Mouse (Mus musculus): Measurements from ENCODE around the gene Rhbdd3. TPM values are rescaled to one million over a fixed set of nuclear protein-coding genes. Genes with fewer than 3 reads are reported as not detected.

The Rhbdd3 gene
- polyA plus RNA-seq, 1 experiment = 232 TPM

DNA sequence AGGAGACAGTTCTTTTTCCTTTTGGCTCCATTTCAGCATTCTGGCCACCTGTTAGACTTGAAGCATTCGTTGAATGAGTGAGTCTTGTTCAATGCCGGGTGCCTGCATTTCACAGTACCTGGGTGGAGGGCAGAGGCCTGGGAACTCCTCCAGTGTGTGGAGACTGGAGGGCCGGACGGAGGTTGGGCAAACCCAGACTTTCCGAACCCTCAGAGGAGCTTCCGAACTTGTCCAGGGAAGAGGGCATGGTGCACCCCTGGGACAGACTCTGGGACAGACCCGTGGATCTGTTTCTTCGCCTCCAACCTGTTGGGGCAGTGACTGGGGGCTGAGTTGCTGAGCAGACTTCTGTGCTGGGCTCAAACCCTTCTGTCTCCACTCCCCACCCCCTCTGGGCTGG, 41.7 kb upstream of the Rhbdd3 start:
- Histone ChIP-seq H3K27me3 (ENCODE audit: control insufficient read depth, insufficient read depth, low read length) (no peaks in the 10 kb centered on the region), H3K4me1 (ENCODE audit: control insufficient read depth, insufficient read depth, low read length) (peaks cover 41% of the 10 kb centered on the region), H3K27ac (ENCODE audit: control insufficient read depth, insufficient read depth, low read depth, low read length) (no peak overlapping the region), H3K36me3 (ENCODE audit: control insufficient read depth, insufficient read depth, low read length) (no peaks in the 10 kb centered on the region), H3K4me3 (ENCODE audit: control insufficient read depth, low read depth, low read length) (no peak overlapping the region)
- no peak for TF ChIP-seq CTCF (IDR thresholded peaks at IDR 0.05; ENCODE audit: control insufficient read depth, insufficient read depth, insufficient replicate concordance, low read depth, low read length)
- TF ChIP-seq POLR2A (IDR thresholded peaks at IDR 0.05; ENCODE audit: control insufficient read depth, low read depth, low read length) = no peak

GRCm38 (mm10) chr11:5057541-5057855, 41.2 kb upstream of the Rhbdd3 start:
- Histone ChIP-seq H3K36me3 (ENCODE audit: control insufficient read depth, insufficient read depth, low read length) (no peaks in the 10 kb centered on the region), H3K4me1 (ENCODE audit: control insufficient read depth, insufficient read depth, low read length) (peaks cover 45% of the 10 kb centered on the region), H3K27ac (ENCODE audit: control insufficient read depth, insufficient read depth, low read depth, low read length) (no peak overlapping the region), H3K4me3 (ENCODE audit: control insufficient read depth, low read depth, low read length) (peak overlapping the region; percentile 75), H3K27me3 (ENCODE audit: control insufficient read depth, insufficient read depth, low read length) (no peaks in the 10 kb centered on the region)
- TF ChIP-seq POLR2A (IDR thresholded peaks at IDR 0.05; ENCODE audit: control insufficient read depth, low read depth, low read length) (no peak), CTCF (IDR thresholded peaks at IDR 0.05; ENCODE audit: control insufficient read depth, insufficient read depth, insufficient replicate concordance, low read depth, low read length) (no peak)

- H3K4me1 ChIP-seq (ENCODE audit: control insufficient read depth, insufficient read depth, low read length) = peaks cover 51% of the 10 kb centered on the region
- 0 out of 2 replicates have a peak, but pooled peaks have one; percentile 37 for TF ChIP-seq POLR2A (IDR thresholded peaks at IDR 0.05; ENCODE audit: control insufficient read depth, low read depth, low read length)
- TF ChIP-seq CTCF (IDR thresholded peaks at IDR 0.05; ENCODE audit: control insufficient read depth, insufficient read depth, insufficient replicate concordance, low read depth, low read length) = no peak
- peak within 1 kb of the TSS; percentile 10; the same call in 1 of the 2 replicates for H3K27ac ChIP-seq (ENCODE audit: control insufficient read depth, insufficient read depth, low read depth, low read length)
These were observed 40.7 kb upstream of the Rhbdd3 start, which contains the start of gene Rasl10a for GRCm38 (mm10) chr11:5057856-5058641. TSS of gene Rasl10a (plus strand) at chr11:5058128.

GRCm38 (mm10) chr11:5058783-5059182, 39.9 kb upstream of the Rhbdd3 start:
- Histone ChIP-seq H3K27ac (ENCODE audit: control insufficient read depth, insufficient read depth, low read depth, low read length) (no peak overlapping the region), H3K36me3 (ENCODE audit: control insufficient read depth, insufficient read depth, low read length) (no peaks in the 10 kb centered on the region), H3K4me3 (ENCODE audit: control insufficient read depth, low read depth, low read length) (peak overlapping the region; percentile 37), H3K4me1 (ENCODE audit: control insufficient read depth, insufficient read depth, low read length) (peaks cover 54% of the 10 kb centered on the region), H3K27me3 (ENCODE audit: control insufficient read depth, insufficient read depth, low read length) (no peaks in the 10 kb centered on the region)
- TF ChIP-seq POLR2A (IDR thresholded peaks at IDR 0.05; ENCODE audit: control insufficient read depth, low read depth, low read length) (no peak), CTCF (IDR thresholded peaks at IDR 0.05; ENCODE audit: control insufficient read depth, insufficient read depth, insufficient replicate concordance, low read depth, low read length) (no peak)

More at GRCm38 (mm10) chr11:5057856-5058641, 40.7 kb upstream of the Rhbdd3 start, which contains the start of gene Rasl10a:
- Histone ChIP-seq H3K36me3 (ENCODE audit: control insufficient read depth, insufficient read depth, low read length) (no peaks in the 10 kb centered on the region), H3K4me3 (ENCODE audit: control insufficient read depth, low read depth, low read length) (peak within 1 kb of the TSS; percentile 75), H3K27me3 (ENCODE audit: control insufficient read depth, insufficient read depth, low read length) (no peaks in the 10 kb centered on the region)

DNA sequence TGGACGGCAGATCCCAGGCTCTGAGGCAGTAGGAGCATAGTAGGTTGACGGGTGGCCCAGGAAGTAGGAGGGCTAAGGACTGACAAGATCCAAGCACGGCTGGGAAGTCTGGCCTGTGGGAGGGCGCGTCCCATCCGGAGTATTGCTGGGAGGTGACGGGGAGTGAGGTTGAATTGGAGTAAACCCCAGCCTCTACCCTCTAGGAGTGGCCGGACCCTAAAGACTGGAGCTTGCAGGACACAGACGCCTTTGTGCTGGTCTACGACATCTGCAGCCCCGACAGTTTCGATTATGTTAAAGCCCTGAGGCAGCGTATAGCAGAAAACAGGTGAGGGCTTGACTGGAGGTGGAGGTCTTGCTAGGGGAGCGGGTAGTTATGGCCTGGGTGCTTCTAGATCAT, 39.5 kb upstream of the Rhbdd3 start:
- TF ChIP-seq POLR2A (IDR thresholded peaks at IDR 0.05; ENCODE audit: control insufficient read depth, low read depth, low read length) (peak; percentile 53), CTCF (IDR thresholded peaks at IDR 0.05; ENCODE audit: control insufficient read depth, insufficient read depth, insufficient replicate concordance, low read depth, low read length) (0 out of 2 replicates have a peak, but pooled peaks have one; percentile 14)
- peaks cover 56% of the 10 kb centered on the region for H3K4me1 ChIP-seq (ENCODE audit: control insufficient read depth, insufficient read depth, low read length)
- H3K27me3 ChIP-seq (ENCODE audit: control insufficient read depth, insufficient read depth, low read length) = no peaks in the 10 kb centered on the region

DNA sequence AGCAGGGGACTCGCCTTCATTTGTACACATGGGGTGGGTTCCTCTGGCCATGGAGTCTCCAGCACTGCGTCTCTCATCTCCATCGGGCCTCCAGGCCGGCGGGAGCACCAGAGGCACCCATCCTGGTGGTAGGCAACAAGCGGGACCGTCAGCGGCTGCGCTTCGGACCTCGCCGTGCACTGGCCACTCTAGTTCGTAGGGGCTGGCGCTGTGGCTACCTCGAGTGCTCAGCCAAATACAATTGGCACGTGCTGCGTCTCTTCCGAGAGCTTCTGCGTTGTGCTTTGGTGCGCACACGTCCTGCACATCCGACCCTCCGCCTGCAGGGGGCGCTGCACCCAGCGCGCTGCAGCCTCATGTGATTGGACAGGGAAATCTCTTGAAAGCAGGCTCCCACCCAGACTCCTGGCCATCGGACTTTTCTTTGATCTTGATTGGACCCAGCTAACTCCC, 39.0 kb upstream of the Rhbdd3 start:
- Histone ChIP-seq H3K4me1 (ENCODE audit: control insufficient read depth, insufficient read depth, low read length) (peaks cover 59% of the 10 kb centered on the region), H3K27me3 (ENCODE audit: control insufficient read depth, insufficient read depth, low read length) (no peaks in the 10 kb centered on the region), H3K36me3 (ENCODE audit: control insufficient read depth, insufficient read depth, low read length) (no peaks in the 10 kb centered on the region), H3K4me3 (ENCODE audit: control insufficient read depth, low read depth, low read length) (peak overlapping the region; percentile 37), H3K27ac (ENCODE audit: control insufficient read depth, insufficient read depth, low read depth, low read length) (no peak overlapping the region)
- TF ChIP-seq POLR2A (IDR thresholded peaks at IDR 0.05; ENCODE audit: control insufficient read depth, low read depth, low read length) (peak; percentile 49), CTCF (IDR thresholded peaks at IDR 0.05; ENCODE audit: control insufficient read depth, insufficient read depth, insufficient replicate concordance, low read depth, low read length) (peak; percentile 98)

More for the DNA sequence above, 39.5 kb upstream of the Rhbdd3 start:
- Histone ChIP-seq H3K36me3 (ENCODE audit: control insufficient read depth, insufficient read depth, low read length) (no peaks in the 10 kb centered on the region), H3K27ac (ENCODE audit: control insufficient read depth, insufficient read depth, low read depth, low read length) (no peak overlapping the region), H3K4me3 (ENCODE audit: control insufficient read depth, low read depth, low read length) (peak overlapping the region; percentile 37)

DNA sequence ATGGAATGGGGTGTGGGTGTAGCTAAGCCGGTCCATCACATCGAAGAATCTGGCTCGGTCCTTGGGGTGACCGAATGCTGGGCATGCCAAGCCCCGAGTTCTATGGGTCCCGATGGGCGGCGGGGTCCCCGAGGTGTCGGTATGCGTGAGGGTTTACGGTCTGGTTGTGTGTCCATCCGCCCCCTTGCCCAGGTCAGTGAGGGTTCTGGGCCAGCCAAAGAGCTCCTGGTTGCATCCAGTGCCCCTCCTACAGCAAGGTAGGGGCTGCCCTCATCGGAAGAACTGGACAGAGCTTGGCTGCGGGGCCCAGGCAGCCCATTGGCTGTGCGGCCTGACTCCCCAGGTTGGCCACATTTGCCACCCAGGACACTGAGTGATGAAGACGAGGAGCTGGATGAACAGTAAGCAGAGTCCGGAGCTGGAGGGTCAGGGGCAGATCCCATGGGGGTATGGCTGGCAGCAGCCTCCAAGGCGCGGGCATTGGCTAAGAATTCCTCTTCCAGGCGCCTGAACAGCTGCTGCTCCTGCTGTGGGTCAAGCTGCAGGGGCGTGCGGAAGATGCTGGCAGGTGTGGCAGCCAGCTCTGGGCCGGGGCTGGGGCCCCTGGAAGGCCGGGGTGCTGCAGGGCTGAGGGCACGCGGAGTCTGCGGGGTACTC, 37.8 kb upstream of the Rhbdd3 start:
- no peaks in the 10 kb centered on the region for H3K27me3 ChIP-seq (ENCODE audit: control insufficient read depth, insufficient read depth, low read length)
- no peak; the same call in 1 of the 2 replicates for TF ChIP-seq POLR2A (IDR thresholded peaks at IDR 0.05; ENCODE audit: control insufficient read depth, low read depth, low read length)
- no peak for TF ChIP-seq CTCF (IDR thresholded peaks at IDR 0.05; ENCODE audit: control insufficient read depth, insufficient read depth, insufficient replicate concordance, low read depth, low read length)
- no peaks in the 10 kb centered on the region for H3K36me3 ChIP-seq (ENCODE audit: control insufficient read depth, insufficient read depth, low read length)
- H3K4me3 ChIP-seq (ENCODE audit: control insufficient read depth, low read depth, low read length) = peak overlapping the region; percentile 93
- no peak overlapping the region for H3K27ac ChIP-seq (ENCODE audit: control insufficient read depth, insufficient read depth, low read depth, low read length)
- peaks cover 67% of the 10 kb centered on the region for H3K4me1 ChIP-seq (ENCODE audit: control insufficient read depth, insufficient read depth, low read length)

Measured in testis, adult 2 months (tissue).